Mouse (Mus musculus): Measurements from ENCODE around the gene Gtf2ird1. TPM values are rescaled to one million over a fixed set of nuclear protein-coding genes. Genes with fewer than 3 reads are reported as not detected.
"Not testable (repeated sequence)": the region's sequence is repeated elsewhere in the genome, so short reads cannot be mapped to it uniquely, and the experiment has no call there.

Gene Gtf2ird1
- polyA plus RNA-seq, 1 experiment from 2014 or later = 120 TPM

GRCm38 (mm10) chr5:134490465-134490864 lies 33.9 kb upstream of the Gtf2ird1 start:
- Histone ChIP-seq H3K27me3 (no peaks in the 10 kb centered on the region), H3K9me3 (no peaks in the 10 kb centered on the region), H3K9ac (replicated peaks) (no peak overlapping the region), H3K4me1 (no peaks in the 10 kb centered on the region), H3K36me3 (peaks cover 53% of the 10 kb centered on the region), H3K4me2 (replicated peaks) (no peak overlapping the region), H3K4me3 (no peak overlapping the region), H3K27ac (replicated peaks) (no peak overlapping the region)
- ATAC-seq (ENCODE audit: low FRiP score, low read depth) = no peak
- 87% methylated on average over 12 of the region's 12 CpGs for WGBS

GRCm38 (mm10) chr5:134489583-134489982 lies 33.1 kb upstream of the Gtf2ird1 start:
- peaks cover 46% of the 10 kb centered on the region for H3K36me3 ChIP-seq
- no peak for ATAC-seq (ENCODE audit: low FRiP score, low read depth)
- 25% methylated on average over 9 of the region's 9 CpGs for WGBS
- H3K9ac ChIP-seq (replicated peaks) = no peak overlapping the region
- no peaks in the 10 kb centered on the region for H3K4me1 ChIP-seq
- no peak overlapping the region for H3K27ac ChIP-seq (replicated peaks)
- H3K4me3 ChIP-seq = no peak overlapping the region
- no peak overlapping the region for H3K4me2 ChIP-seq (replicated peaks)
- H3K9me3 ChIP-seq = no peaks in the 10 kb centered on the region
- no peaks in the 10 kb centered on the region for H3K27me3 ChIP-seq

GRCm38 (mm10) chr5:134488596-134488995 lies 32.1 kb upstream of the Gtf2ird1 start:
- ATAC-seq (ENCODE audit: low FRiP score, low read depth) = no peak
- H3K36me3 ChIP-seq = peaks cover 42% of the 10 kb centered on the region
- WGBS = 97% methylated on average over 4 of the region's 4 CpGs

GRCm38 (mm10) chr5:134488042-134488441 lies 31.5 kb upstream of the Gtf2ird1 start:
- no peak overlapping the region for H3K4me2 ChIP-seq (replicated peaks)
- H3K4me3 ChIP-seq = no peak overlapping the region
- H3K36me3 ChIP-seq = peaks cover 36% of the 10 kb centered on the region
- no peak overlapping the region for H3K9ac ChIP-seq (replicated peaks)
- ATAC-seq (ENCODE audit: low FRiP score, low read depth) = no peak
- H3K27me3 ChIP-seq = no peaks in the 10 kb centered on the region
- H3K27ac ChIP-seq (replicated peaks) = no peak overlapping the region
- H3K4me1 ChIP-seq = no peaks in the 10 kb centered on the region
- 86% methylated on average over 10 of the region's 10 CpGs for WGBS
- H3K9me3 ChIP-seq = no peaks in the 10 kb centered on the region

More at GRCm38 (mm10) chr5:134488596-134488995, 32.1 kb upstream of the Gtf2ird1 start:
- no peaks in the 10 kb centered on the region for H3K4me1 ChIP-seq
- H3K4me3 ChIP-seq = no peak overlapping the region
- no peak overlapping the region for H3K9ac ChIP-seq (replicated peaks)
- H3K27ac ChIP-seq (replicated peaks) = no peak overlapping the region
- H3K4me2 ChIP-seq (replicated peaks) = no peak overlapping the region
- H3K27me3 ChIP-seq = no peaks in the 10 kb centered on the region
- H3K9me3 ChIP-seq = no peaks in the 10 kb centered on the region

GRCm38 (mm10) chr5:134485900-134486665 lies 29.6 kb upstream of the Gtf2ird1 start:
- no peak overlapping the region for H3K27ac ChIP-seq (replicated peaks)
- H3K4me3 ChIP-seq = no peak overlapping the region
- no peaks in the 10 kb centered on the region for H3K9me3 ChIP-seq
- H3K36me3 ChIP-seq = peaks cover 22% of the 10 kb centered on the region
- ATAC-seq (ENCODE audit: low FRiP score, low read depth) = no peak
- no peaks in the 10 kb centered on the region for H3K27me3 ChIP-seq
- H3K4me2 ChIP-seq (replicated peaks) = no peak overlapping the region
- no peak overlapping the region for H3K9ac ChIP-seq (replicated peaks)
- no peaks in the 10 kb centered on the region for H3K4me1 ChIP-seq
- 60% methylated on average over 13 of the region's 13 CpGs for WGBS

- Histone ChIP-seq H3K9ac (replicated peaks) (no peak overlapping the region), H3K27ac (replicated peaks) (no peak overlapping the region), H3K9me3 (no peaks in the 10 kb centered on the region), H3K4me1 (no peaks in the 10 kb centered on the region), H3K4me2 (replicated peaks) (no peak overlapping the region), H3K27me3 (no peaks in the 10 kb centered on the region), H3K36me3 (peaks cover 14% of the 10 kb centered on the region), H3K4me3 (no peak overlapping the region)
- no peak for ATAC-seq (ENCODE audit: low FRiP score, low read depth)
- WGBS = 85% methylated on average over 7 of the region's 7 CpGs
These were observed 28.7 kb upstream of the Gtf2ird1 start for GRCm38 (mm10) chr5:134485183-134485730.

GRCm38 (mm10) chr5:134483291-134483690 lies 26.8 kb upstream of the Gtf2ird1 start:
- no peak for ATAC-seq (ENCODE audit: low FRiP score, low read depth)

GRCm38 (mm10) chr5:134482331-134482730 lies 25.8 kb upstream of the Gtf2ird1 start:
- H3K4me2 ChIP-seq (replicated peaks) = no peak overlapping the region
- ATAC-seq (ENCODE audit: low FRiP score, low read depth) = no peak
- H3K27me3 ChIP-seq = no peaks in the 10 kb centered on the region
- H3K4me3 ChIP-seq = no peak overlapping the region
- H3K9me3 ChIP-seq = no peaks in the 10 kb centered on the region
- whole genome bisulfite sequencing = 67% methylated on average over 11 of the region's 11 CpGs
- H3K4me1 ChIP-seq = no peaks in the 10 kb centered on the region
- no peak overlapping the region for H3K27ac ChIP-seq (replicated peaks)
- H3K9ac ChIP-seq (replicated peaks) = no peak overlapping the region
- no peaks in the 10 kb centered on the region for H3K36me3 ChIP-seq

More at GRCm38 (mm10) chr5:134483291-134483690, 26.8 kb upstream of the Gtf2ird1 start:
- Histone ChIP-seq H3K27me3 (no peaks in the 10 kb centered on the region), H3K4me3 (no peak overlapping the region), H3K4me1 (no peaks in the 10 kb centered on the region), H3K36me3 (no peaks in the 10 kb centered on the region), H3K9ac (replicated peaks) (no peak overlapping the region), H3K4me2 (replicated peaks) (no peak overlapping the region), H3K27ac (replicated peaks) (no peak overlapping the region), H3K9me3 (no peaks in the 10 kb centered on the region)
- 89% methylated on average over 1 of the region's 1 CpGs for WGBS

GRCm38 (mm10) chr5:134478886-134479285 lies 22.4 kb upstream of the Gtf2ird1 start:
- H3K4me3 ChIP-seq; H3K9ac ChIP-seq (replicated peaks); H3K4me1 ChIP-seq; H3K9me3 ChIP-seq; H3K27ac ChIP-seq (replicated peaks); H3K4me2 ChIP-seq (replicated peaks); ATAC-seq (ENCODE audit: low FRiP score, low read depth); H3K27me3 ChIP-seq; H3K36me3 ChIP-seq: not testable (repeated sequence)

- not testable (repeated sequence) for H3K9ac ChIP-seq (replicated peaks); H3K27ac ChIP-seq (replicated peaks); H3K27me3 ChIP-seq; H3K4me2 ChIP-seq (replicated peaks); H3K4me1 ChIP-seq; H3K4me3 ChIP-seq; ATAC-seq (ENCODE audit: low FRiP score, low read depth); H3K36me3 ChIP-seq; H3K9me3 ChIP-seq
- 94% methylated on average over 7 of the region's 7 CpGs for WGBS
These were observed 19.2 kb upstream of the Gtf2ird1 start for GRCm38 (mm10) chr5:134475686-134476085.

GRCm38 (mm10) chr5:134475006-134475605 lies 18.6 kb upstream of the Gtf2ird1 start:
- Histone ChIP-seq H3K27me3 (no peaks in the 10 kb centered on the region), H3K4me1 (no peaks in the 10 kb centered on the region), H3K36me3 (no peaks in the 10 kb centered on the region), H3K27ac (replicated peaks) (no peak overlapping the region), H3K4me3 (no peak overlapping the region), H3K4me2 (replicated peaks) (no peak overlapping the region), H3K9me3 (peaks cover 8% of the 10 kb centered on the region; the same call in 1 of the 2 replicates), H3K9ac (replicated peaks) (no peak overlapping the region)
- 96% methylated on average over 6 of the region's 6 CpGs for WGBS
- ATAC-seq (ENCODE audit: low FRiP score, low read depth) = no peak

- no peak overlapping the region for H3K9ac ChIP-seq (replicated peaks)
- H3K4me1 ChIP-seq = no peaks in the 10 kb centered on the region
- no peak overlapping the region for H3K4me2 ChIP-seq (replicated peaks)
- H3K9me3 ChIP-seq = peaks cover 8% of the 10 kb centered on the region; the same call in 1 of the 2 replicates
- H3K4me3 ChIP-seq = no peak overlapping the region
- WGBS = 93% methylated on average over 2 of the region's 2 CpGs
- no peaks in the 10 kb centered on the region for H3K36me3 ChIP-seq
- no peaks in the 10 kb centered on the region for H3K27me3 ChIP-seq
- ATAC-seq (ENCODE audit: low FRiP score, low read depth) = no peak
- no peak overlapping the region for H3K27ac ChIP-seq (replicated peaks)
These were observed 17.4 kb upstream of the Gtf2ird1 start for GRCm38 (mm10) chr5:134473902-134474301.

Data from midbrain, embryonic 12.5 days (tissue).